Mouse (Mus musculus) midbrain, embryonic 14.5 days (tissue): ENCODE measurements around the gene Lamtor3. TPM values are rescaled to one million over a fixed set of nuclear protein-coding genes. Genes with fewer than 3 reads are reported as not detected.

Source experiments
- ATAC-seq: fragments of 200-750 bp; cut with Nextera tagmentation; 2 replicates; pipeline ENCODE4 v1.8.0; 2017; ENCODE audit warnings: moderate number of reproducible peaks, moderate library complexity; ENCODE audit not compliant: low FRiP score, low TSS enrichment
- DNase-seq: peaks from one replicate; pipeline ENCODE4 v3.0.0-alpha.2; 2015
- H3K27ac ChIP-seq: fragments of 300-500 bp; sonication (generic); replicated peaks from 2 replicates; pipeline ENCODE4 v1.5.1; 2014; ENCODE audit warnings: mild to moderate bottlenecking, low read depth, low read length, moderate library complexity
- H3K27me3 ChIP-seq: fragments of 300-500 bp; sonication (generic); 2 replicates; pipeline ENCODE4 v1.6.1; 2014; ENCODE audit warnings: low read length, control low read depth, mixed read lengths; ENCODE audit not compliant: control insufficient read depth, insufficient read depth
- H3K36me3 ChIP-seq: fragments of 300-500 bp; sonication (generic); 2 replicates; pipeline ENCODE4 v1.6.1; 2014; ENCODE audit warnings: low read length, control low read depth; ENCODE audit not compliant: control insufficient read depth, insufficient read depth
- H3K4me1 ChIP-seq: fragments of 300-500 bp; sonication (generic); 2 replicates; pipeline ENCODE4 v1.6.1; 2014; ENCODE audit warnings: mild to moderate bottlenecking, antibody characterized with exemption, low read length, control low read depth; ENCODE audit not compliant: control insufficient read depth, insufficient read depth
- H3K4me2 ChIP-seq: fragments of 300-500 bp; sonication (generic); 2 replicates; pipeline ENCODE4 v1.6.1; 2014; ENCODE audit warnings: mild to moderate bottlenecking, low read length, moderate library complexity
- H3K4me3 ChIP-seq: fragments of 300-500 bp; sonication (generic); replicated peaks from 2 replicates; pipeline ENCODE4 v1.5.1; 2014; ENCODE audit warnings: low read depth, low read length
- H3K9ac ChIP-seq: fragments of 300-500 bp; sonication (generic); replicated peaks from 2 replicates; pipeline ENCODE4 v1.6.1; 2014; ENCODE audit warnings: mild to moderate bottlenecking, low read length, moderate library complexity
- H3K9me3 ChIP-seq: fragments of 300-500 bp; sonication (generic); 2 replicates; pipeline ENCODE4 v1.6.1; 2016; ENCODE audit warnings: low read length, control low read depth, mixed read lengths; ENCODE audit not compliant: control insufficient read depth
- WGBS: fragments of 180-500 bp; shearing (Covaris S2); extraction: QIAGEN DNeasy Blood & Tissue Kit; methylation state at CpG from one replicate; pipeline ENCODE4 v1.1.7; 2014; 5-methylcytosine and 5-hydroxymethylcytosine counted together
- polyA plus RNA-seq: library from polyadenylated mRNA; unstranded; fragments of >200 nt; fragmentation: Nextera tagmentation; extraction: Ambion mirVana; gene quantifications from 2 replicates; pipeline ENCODE4 v1.2.1, GENCODE M21; 2014

Lamtor3 gene
- polyA plus RNA-seq, 1 experiment from 2014 or later, result 130 TPM

DNA sequence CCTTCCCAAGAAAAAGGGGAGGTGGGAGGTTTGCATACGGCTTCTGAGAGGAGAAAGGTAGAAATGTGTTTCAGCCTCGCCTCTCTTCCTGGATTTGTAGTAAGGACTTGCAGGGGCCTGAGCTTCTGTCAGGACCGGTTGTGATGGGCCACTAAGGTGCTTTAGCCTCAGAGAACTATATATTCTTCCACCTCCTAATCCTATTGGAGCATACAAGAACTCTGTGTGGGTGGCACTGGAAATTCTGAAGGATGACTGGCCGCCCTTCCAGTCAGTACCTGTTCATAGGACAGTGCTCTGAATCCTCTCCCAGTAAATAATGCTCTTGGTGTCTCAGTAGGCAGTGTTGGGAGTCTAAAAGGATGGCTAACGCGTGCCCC lies 616 bp downstream of the Lamtor3 start:
- Histone ChIP-seq H3K4me1 (peaks cover 16% of the 10 kb centered on the region), H3K9ac (peak overlapping the region; percentile 69), H3K9me3 (no peaks in the 10 kb centered on the region), H3K27me3 (no peaks in the 10 kb centered on the region), H3K4me3 (peak overlapping the region; percentile 73), H3K4me2 (peak overlapping the region; percentile 70), H3K36me3 (peaks cover 17% of the 10 kb centered on the region), H3K27ac (peak overlapping the region; percentile 72)
- DNase-seq (no peak), ATAC-seq (no peak)
- WGBS, result 16% methylated on average over 6 of the region's 6 CpGs

GRCm38 (mm10) chr3:137919398-137919797 lies 1.1 kb downstream of the Lamtor3 start:
- WGBS, result 94% methylated on average over 7 of the region's 7 CpGs
- no peak overlapping the region for H3K27ac ChIP-seq
- H3K9ac ChIP-seq, result peak overlapping the region; percentile 69; the same call in 1 of the 2 replicates
- peak overlapping the region; percentile 73 for H3K4me3 ChIP-seq
- DNase-seq, result no peak
- H3K4me1 ChIP-seq, result peaks cover 16% of the 10 kb centered on the region
- H3K36me3 ChIP-seq, result peaks cover 21% of the 10 kb centered on the region
- H3K27me3 ChIP-seq, result no peaks in the 10 kb centered on the region
- H3K4me2 ChIP-seq, result peak overlapping the region; percentile 70
- H3K9me3 ChIP-seq, result no peaks in the 10 kb centered on the region
- ATAC-seq, result no peak

DNA sequence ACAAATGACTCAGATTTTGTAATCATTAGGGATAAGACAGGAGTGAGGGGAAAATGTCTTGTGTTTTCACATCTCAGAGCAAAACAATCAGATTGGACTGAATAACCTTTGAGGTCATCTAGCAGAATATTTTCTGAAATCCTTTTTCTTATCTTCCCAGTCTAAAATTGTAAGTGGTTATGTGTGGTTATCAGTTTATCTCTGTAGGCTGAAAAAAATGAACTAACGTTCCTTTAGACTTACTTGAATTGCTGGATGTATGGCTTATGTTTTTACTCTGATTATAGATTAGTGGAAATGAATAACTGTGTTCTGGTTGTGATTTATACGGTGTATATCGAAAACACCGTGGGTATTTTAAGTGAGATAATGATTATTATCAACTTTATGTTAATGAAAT lies 2.3 kb downstream of the Lamtor3 start:
- WGBS, result 97% methylated on average over 4 of the region's 4 CpGs
- H3K4me3 ChIP-seq, result no peak overlapping the region

GRCm38 (mm10) chr3:137927010-137927409 lies 8.7 kb downstream of the Lamtor3 start:
- no peak overlapping the region for H3K9ac ChIP-seq
- H3K27me3 ChIP-seq, result no peaks in the 10 kb centered on the region
- H3K4me3 ChIP-seq, result no peak overlapping the region
- WGBS, result 94% methylated on average over 4 of the region's 4 CpGs
- DNase-seq (no peak), ATAC-seq (no peak)
- peaks cover 53% of the 10 kb centered on the region for H3K36me3 ChIP-seq
- no peaks in the 10 kb centered on the region for H3K4me1 ChIP-seq
- H3K9me3 ChIP-seq, result no peaks in the 10 kb centered on the region
- H3K27ac ChIP-seq, result no peak overlapping the region
- no peak overlapping the region for H3K4me2 ChIP-seq

More for the DNA sequence above, 2.3 kb downstream of the Lamtor3 start:
- H3K4me1 ChIP-seq, result peaks cover 16% of the 10 kb centered on the region
- peaks cover 22% of the 10 kb centered on the region for H3K36me3 ChIP-seq
- no peaks in the 10 kb centered on the region for H3K27me3 ChIP-seq
- no peak overlapping the region for H3K4me2 ChIP-seq
- no peak overlapping the region for H3K9ac ChIP-seq
- ATAC-seq (no peak), DNase-seq (no peak)
- no peak overlapping the region for H3K27ac ChIP-seq
- H3K9me3 ChIP-seq, result no peaks in the 10 kb centered on the region

GRCm38 (mm10) chr3:137929940-137930339 lies 11.6 kb downstream of the Lamtor3 start:
- no peak overlapping the region for H3K4me3 ChIP-seq
- H3K4me2 ChIP-seq, result no peak overlapping the region
- ATAC-seq (no peak), DNase-seq (no peak)
- H3K36me3 ChIP-seq, result peaks cover 42% of the 10 kb centered on the region
- 94% methylated on average over 3 of the region's 3 CpGs for WGBS
- no peaks in the 10 kb centered on the region for H3K9me3 ChIP-seq
- H3K27ac ChIP-seq, result no peak overlapping the region
- no peak overlapping the region for H3K9ac ChIP-seq
- no peaks in the 10 kb centered on the region for H3K27me3 ChIP-seq
- no peaks in the 10 kb centered on the region for H3K4me1 ChIP-seq

GRCm38 (mm10) chr3:137932748-137933147 lies 14.4 kb downstream of the Lamtor3 start:
- no peak overlapping the region for H3K4me2 ChIP-seq
- H3K36me3 ChIP-seq, result peaks cover 24% of the 10 kb centered on the region
- H3K9me3 ChIP-seq, result no peaks in the 10 kb centered on the region
- H3K9ac ChIP-seq, result no peak overlapping the region
- ATAC-seq, result no peak
- no peak for DNase-seq
- WGBS, result 77% methylated on average over 7 of the region's 7 CpGs
- H3K4me1 ChIP-seq, result no peaks in the 10 kb centered on the region
- no peak overlapping the region for H3K27ac ChIP-seq
- no peak overlapping the region for H3K4me3 ChIP-seq
- no peaks in the 10 kb centered on the region for H3K27me3 ChIP-seq

DNA sequence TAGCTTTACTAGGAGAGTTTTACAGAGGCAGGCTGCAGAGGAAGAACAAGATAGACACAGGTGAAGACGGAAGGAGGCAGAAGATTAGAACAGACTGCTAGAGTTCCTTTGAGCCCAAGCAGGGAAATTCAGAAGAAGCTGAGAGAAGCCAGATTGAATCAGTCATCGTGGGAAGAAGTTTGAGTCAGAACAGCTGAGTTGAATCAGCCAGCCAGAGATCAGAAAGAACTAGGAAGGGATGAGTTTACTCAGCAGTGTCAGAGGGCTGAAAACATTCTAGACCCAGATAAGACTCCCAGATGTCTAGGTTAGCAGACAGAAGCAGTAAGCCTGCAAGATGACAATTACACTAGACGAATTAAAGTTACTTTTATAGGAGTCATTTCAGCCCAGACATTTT lies 15.7 kb downstream of the Lamtor3 start:
- Histone ChIP-seq H3K4me1 (no peaks in the 10 kb centered on the region), H3K27ac (no peak overlapping the region), H3K36me3 (peaks cover 17% of the 10 kb centered on the region), H3K9me3 (no peaks in the 10 kb centered on the region), H3K9ac (no peak overlapping the region), H3K4me3 (no peak overlapping the region), H3K27me3 (no peaks in the 10 kb centered on the region), H3K4me2 (no peak overlapping the region)
- WGBS, result 92% methylated on average over 3 of the region's 3 CpGs
- DNase-seq, result no peak
- no peak for ATAC-seq

- Histone ChIP-seq H3K9ac (no peak overlapping the region), H3K4me3 (no peak overlapping the region), H3K9me3 (no peaks in the 10 kb centered on the region), H3K4me2 (no peak overlapping the region), H3K27ac (no peak overlapping the region), H3K27me3 (no peaks in the 10 kb centered on the region), H3K4me1 (no peaks in the 10 kb centered on the region), H3K36me3 (peaks cover 5% of the 10 kb centered on the region; the same call in 1 of the 2 replicates)
- 37% methylated on average over 5 of the region's 5 CpGs for WGBS
- no peak for ATAC-seq
- DNase-seq, result no peak
These were observed 17.5 kb downstream of the Lamtor3 start for GRCm38 (mm10) chr3:137935570-137936525.

GRCm38 (mm10) chr3:137936541-137936940 lies 18.2 kb downstream of the Lamtor3 start:
- ATAC-seq (no peak), DNase-seq (no peak)
- peaks cover under 1% of the 10 kb centered on the region; the same call in 1 of the 2 replicates for H3K36me3 ChIP-seq
- no peak overlapping the region for H3K4me3 ChIP-seq
- no peak overlapping the region for H3K9ac ChIP-seq
- no peaks in the 10 kb centered on the region for H3K9me3 ChIP-seq
- no peaks in the 10 kb centered on the region for H3K4me1 ChIP-seq
- H3K27ac ChIP-seq, result no peak overlapping the region
- no peaks in the 10 kb centered on the region for H3K27me3 ChIP-seq
- H3K4me2 ChIP-seq, result no peak overlapping the region
- 28% methylated on average over 6 of the region's 6 CpGs for WGBS
